Mouse (Mus musculus): ENCODE results near the gene Ednra. TPM values are rescaled to one million over a fixed set of nuclear protein-coding genes. Genes with fewer than 3 reads are reported as not detected.

Ednra gene
- total RNA-seq, 1 experiment from 2014 or later, result 0.15 TPM

DNA sequence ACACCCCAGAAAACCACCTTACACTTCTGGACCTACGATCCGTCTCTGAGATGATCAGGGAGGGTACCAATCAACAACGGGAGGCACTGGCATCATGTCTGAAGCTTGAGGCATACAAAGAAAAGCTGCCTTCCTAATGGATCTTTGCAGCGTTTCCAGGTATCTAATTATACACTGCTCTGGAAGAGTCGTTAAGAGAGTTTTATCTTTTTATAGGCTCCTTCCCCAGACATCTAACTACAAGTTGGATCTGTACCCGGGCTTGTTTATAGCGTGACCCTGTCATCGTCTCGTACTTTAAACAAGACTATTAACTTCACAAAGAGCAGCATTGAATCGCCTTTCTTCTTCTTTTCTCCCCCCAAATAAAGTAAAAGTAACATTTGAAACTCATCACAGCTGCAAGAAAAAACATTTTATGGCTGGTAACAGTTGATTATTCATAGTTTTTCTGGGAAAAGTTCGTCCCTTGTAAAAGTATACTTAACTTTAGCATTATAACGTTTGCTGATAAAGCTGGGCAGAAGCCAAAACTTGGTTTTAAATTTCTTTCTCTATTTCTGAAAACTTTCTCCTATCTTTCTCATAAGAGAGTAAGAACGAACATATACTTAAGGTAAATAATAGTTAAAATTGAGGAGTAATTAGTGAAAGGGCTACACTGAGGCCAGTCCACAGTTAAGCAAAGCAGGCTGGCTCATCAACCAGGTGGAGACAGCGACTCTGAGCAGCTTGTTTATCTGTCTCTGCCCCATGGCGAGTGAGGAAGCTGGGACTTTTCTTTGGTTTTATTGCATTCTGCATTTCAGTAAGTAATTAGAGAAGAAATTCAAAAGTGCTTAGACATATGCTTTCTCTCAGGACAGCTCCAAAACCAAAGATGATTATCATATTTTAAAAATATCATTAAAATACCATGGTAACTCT lies 42.0 kb downstream of the Ednra start:
- ATAC-seq (replicated peaks in 1 of 2; ENCODE audit: insufficient read depth in 1 of 2, low FRiP score in 2 of 2, low TSS enrichment in 1 of 2, low read depth in 1 of 2, poor library complexity in 2 of 2, severe bottlenecking in 2 of 2), result no peak

DNA sequence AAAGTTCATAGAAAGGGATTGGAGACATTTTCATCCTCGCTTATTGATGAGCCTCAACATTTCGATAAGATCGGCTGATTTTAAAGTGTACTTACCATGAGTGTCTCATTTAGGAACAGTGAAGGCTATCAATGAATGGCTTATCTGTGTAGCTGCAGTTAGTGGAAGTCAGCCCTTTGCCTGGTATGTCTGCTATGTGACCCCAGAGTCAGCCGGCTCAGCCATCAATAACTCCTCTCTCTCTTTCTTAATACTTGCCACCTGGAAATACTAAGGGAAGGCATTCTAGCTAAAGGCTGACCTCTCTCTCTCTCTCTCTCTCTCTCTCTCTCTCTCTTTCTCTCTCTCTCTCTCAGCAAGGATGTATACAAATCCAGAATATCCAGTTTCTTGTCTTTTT lies 52.2 kb downstream of the Ednra start:
- ATAC-seq (replicated peaks in 1 of 2; ENCODE audit: insufficient read depth in 1 of 2, low FRiP score in 2 of 2, low TSS enrichment in 1 of 2, low read depth in 1 of 2, poor library complexity in 2 of 2, severe bottlenecking in 2 of 2), result no peak

DNA sequence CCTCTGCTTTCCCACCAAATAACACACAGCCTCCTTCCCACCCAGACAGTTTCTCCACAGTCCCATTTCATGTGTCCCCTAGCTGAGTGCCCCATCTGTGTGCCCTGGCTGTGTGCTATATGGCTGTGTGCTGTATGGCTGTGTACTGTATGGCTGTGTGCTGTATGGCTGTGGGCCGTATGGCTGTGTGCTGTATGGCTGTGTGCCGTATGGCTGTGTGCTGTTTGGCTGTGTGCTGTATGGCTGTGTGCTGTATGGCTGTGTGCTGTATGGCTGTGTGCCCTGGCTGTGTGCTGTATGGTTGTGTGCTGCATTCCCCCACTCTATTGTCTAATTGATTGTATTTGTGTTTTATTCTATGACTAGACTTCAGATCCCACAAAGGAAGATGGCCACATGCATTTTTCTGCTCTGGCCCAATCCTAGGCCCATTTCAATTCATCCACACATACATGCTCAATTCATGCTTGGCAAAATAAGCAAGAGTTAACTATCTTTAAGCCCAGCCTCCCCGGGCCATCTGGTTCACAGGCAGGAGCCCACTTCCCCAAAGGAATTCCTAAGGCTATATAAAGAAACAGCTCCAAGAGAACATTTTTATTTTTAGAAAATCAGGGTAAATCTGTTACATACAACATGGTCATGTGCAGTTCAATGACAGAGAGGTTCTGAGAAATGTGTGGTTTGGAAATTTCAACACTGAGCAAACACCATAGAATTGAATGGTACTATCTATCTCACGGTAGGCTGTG lies 53.5 kb downstream of the Ednra start:
- no peak for ATAC-seq (replicated peaks in 1 of 2; ENCODE audit: insufficient read depth in 1 of 2, low FRiP score in 2 of 2, low TSS enrichment in 1 of 2, low read depth in 1 of 2, poor library complexity in 2 of 2, severe bottlenecking in 2 of 2)

DNA sequence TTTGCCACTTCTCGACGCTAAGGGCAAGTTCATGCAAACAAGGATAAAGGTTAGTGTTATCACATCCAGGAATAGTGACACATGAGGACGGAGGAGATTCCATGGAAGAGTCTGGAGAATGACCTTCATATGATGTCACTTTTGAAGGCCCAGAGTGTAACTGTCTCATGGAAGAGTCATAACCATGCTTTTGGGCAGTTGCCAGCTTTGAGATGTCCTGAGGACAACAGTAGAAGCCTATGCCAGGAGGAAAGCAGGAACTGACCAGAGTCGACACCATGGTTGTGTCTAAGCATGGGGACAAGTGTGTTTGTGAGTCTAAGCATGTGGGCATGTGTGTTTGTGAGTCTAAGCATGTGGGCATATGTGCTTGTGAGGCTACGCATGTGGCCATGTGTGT lies 56.3 kb downstream of the Ednra start:
- no peak for ATAC-seq (replicated peaks in 1 of 2; ENCODE audit: insufficient read depth in 1 of 2, low FRiP score in 2 of 2, low TSS enrichment in 1 of 2, low read depth in 1 of 2, poor library complexity in 2 of 2, severe bottlenecking in 2 of 2)

DNA sequence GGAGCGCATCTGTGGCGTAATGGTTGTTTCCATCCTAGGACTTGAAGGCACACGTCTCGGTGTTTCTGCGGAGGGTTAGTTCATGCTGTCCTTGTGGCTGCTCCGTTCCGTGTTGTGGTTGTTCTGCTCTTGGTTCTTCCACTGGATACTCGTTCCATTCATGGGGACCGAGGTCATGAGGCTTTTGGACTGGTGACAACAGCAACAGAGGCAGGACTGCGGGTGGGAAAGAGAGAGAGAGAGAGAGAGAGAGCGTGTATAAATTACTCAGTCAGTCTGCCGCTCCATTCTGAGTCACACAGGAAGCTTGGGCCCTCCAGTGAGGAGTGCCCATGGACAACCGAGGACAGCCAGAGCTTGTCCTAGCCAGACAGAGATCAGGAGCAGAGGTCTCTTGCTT lies 59.4 kb downstream of the Ednra start:
- no peak for ATAC-seq (replicated peaks in 1 of 2; ENCODE audit: insufficient read depth in 1 of 2, low FRiP score in 2 of 2, low TSS enrichment in 1 of 2, low read depth in 1 of 2, poor library complexity in 2 of 2, severe bottlenecking in 2 of 2)

GRCm38 (mm10) chr8:77659534-77660080 lies 64.7 kb downstream of the Ednra start:
- no peak for ATAC-seq (replicated peaks in 1 of 2; ENCODE audit: insufficient read depth in 1 of 2, low FRiP score in 2 of 2, low TSS enrichment in 1 of 2, low read depth in 1 of 2, poor library complexity in 2 of 2, severe bottlenecking in 2 of 2)

- no peak for ATAC-seq (replicated peaks in 1 of 2; ENCODE audit: insufficient read depth in 1 of 2, low FRiP score in 2 of 2, low TSS enrichment in 1 of 2, low read depth in 1 of 2, poor library complexity in 2 of 2, severe bottlenecking in 2 of 2)
Measured at GRCm38 (mm10) chr8:77658356-77658755, 65.9 kb downstream of the Ednra start.

DNA sequence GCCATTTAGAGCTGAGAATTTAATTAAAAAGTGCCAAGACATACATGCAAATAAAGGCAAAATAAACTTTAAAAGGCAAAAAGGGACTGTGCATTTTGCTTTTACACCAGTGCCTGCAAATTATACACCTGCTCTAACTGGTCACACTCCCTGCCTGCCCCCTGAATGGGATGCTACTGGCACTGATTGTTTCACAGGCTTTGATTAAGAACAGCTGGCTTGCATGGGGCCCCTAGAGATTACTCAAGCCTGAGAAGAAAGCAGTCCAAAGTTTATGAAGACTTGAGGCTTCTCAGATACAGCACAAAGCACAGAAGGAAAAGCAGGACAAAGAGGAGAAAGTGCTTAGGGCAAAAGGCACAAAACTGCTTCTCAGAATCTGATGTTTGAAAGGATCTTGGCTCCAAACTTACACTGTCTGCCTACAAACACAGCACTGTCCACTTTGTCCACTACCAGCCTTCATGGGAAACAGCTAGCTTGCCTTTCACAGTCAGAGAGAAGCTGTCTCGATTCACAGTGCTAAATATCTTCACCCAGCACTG lies 73.5 kb downstream of the Ednra start:
- no peak for ATAC-seq (replicated peaks in 1 of 2; ENCODE audit: insufficient read depth in 1 of 2, low FRiP score in 2 of 2, low TSS enrichment in 1 of 2, low read depth in 1 of 2, poor library complexity in 2 of 2, severe bottlenecking in 2 of 2)

DNA sequence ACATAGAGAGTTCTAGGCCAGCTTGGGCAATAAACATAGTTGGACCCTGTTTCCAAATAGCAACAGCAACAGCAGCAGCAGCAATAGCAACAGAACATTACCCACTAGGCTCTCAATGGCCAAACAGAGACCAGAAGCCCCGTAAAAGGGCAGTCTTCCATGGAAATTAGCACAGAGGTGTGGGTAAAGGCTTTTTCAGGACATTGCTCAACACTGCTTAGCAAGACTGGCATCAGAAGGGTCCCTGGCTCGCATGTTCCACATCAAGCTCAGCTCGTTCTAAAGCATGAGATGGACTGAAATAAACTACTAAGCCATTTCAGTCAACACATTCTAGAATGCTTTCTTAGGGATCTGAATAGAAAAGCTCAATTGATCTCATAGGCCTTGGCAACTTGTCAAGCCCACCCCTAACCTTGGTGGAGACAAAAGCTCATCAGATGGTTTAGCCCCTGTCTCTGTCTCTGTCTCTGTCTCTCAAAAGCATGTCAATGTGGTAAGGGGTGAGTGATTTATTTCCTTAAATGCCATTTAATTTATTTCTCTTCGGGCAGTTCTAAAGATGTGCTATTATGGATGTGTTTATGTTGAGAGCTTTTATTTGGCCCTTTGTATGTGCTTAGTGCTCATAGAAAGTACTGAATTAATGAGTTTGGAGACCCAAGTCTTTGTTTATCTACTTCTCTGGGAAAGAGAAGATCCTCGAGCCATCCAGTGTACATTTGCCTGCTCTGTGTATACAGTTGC lies 84.0 kb downstream of the Ednra start:
- ATAC-seq (replicated peaks in 1 of 2; ENCODE audit: insufficient read depth in 1 of 2, low FRiP score in 2 of 2, low TSS enrichment in 1 of 2, low read depth in 1 of 2, poor library complexity in 2 of 2, severe bottlenecking in 2 of 2), result no peak

DNA sequence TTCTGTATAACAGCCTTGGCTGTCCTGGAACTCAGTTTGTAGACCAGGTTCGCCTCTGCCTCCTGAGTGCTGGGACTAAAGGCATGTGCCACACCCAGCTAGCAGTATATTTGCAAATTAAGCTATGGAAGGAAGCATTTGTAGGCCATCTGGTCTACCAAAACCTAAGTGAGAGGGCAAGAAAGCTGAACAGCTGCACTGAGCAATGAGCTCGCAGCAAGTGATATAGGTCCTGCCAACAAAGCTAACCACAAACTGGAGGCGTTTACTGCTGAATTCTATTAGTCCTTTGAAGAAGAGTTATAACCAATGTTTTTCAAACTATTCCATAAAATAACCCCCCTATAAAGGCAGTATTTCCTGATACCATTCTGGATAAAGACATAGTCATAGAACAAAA lies 86.7 kb downstream of the Ednra start:
- no peak for ATAC-seq (replicated peaks in 1 of 2; ENCODE audit: insufficient read depth in 1 of 2, low FRiP score in 2 of 2, low TSS enrichment in 1 of 2, low read depth in 1 of 2, poor library complexity in 2 of 2, severe bottlenecking in 2 of 2)

- ATAC-seq (replicated peaks in 1 of 2; ENCODE audit: insufficient read depth in 1 of 2, low FRiP score in 2 of 2, low TSS enrichment in 1 of 2, low read depth in 1 of 2, poor library complexity in 2 of 2, severe bottlenecking in 2 of 2), result no peak
Measured at GRCm38 (mm10) chr8:77634035-77634434, 90.2 kb downstream of the Ednra start.

DNA sequence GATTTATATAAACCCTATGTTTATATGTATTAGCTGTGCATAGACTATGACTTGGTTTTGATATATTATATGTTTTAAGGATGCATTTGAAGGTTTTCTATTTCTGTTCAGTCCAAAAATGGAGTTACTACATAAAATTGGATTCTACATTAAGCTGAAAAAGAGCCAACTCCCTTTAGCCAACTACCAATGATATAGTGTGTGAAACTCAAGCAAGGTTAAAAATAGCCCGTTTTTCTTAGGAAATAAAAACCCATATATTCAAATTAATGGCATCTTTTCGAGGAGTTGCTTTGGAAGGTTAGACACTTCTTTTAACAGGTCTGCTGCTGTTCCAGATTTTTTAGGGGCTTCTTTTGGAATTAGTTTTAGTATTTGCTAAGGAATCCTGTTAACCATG lies 91.1 kb downstream of the Ednra start:
- no peak for ATAC-seq (replicated peaks in 1 of 2; ENCODE audit: insufficient read depth in 1 of 2, low FRiP score in 2 of 2, low TSS enrichment in 1 of 2, low read depth in 1 of 2, poor library complexity in 2 of 2, severe bottlenecking in 2 of 2)

DNA sequence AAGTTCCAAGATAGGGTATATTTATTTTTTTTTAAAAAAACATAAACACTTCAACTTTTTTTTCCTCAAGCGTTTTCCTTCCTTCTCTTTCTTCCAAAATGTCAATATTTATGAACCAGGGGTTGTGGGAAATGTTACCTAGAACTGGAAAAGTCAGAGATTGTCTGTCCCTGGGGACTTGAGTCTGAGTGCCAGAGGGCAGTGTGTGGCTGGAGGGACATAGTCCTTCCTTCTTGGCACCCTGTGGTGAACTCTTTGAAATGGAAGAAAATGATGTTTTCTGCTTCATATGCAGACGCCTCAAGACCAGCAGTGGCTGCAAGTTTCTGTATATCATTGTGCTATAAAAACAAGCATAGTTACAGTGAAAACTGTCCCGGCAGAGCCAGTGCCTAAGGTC lies 93.6 kb downstream of the Ednra start:
- no peak for ATAC-seq (replicated peaks in 1 of 2; ENCODE audit: insufficient read depth in 1 of 2, low FRiP score in 2 of 2, low TSS enrichment in 1 of 2, low read depth in 1 of 2, poor library complexity in 2 of 2, severe bottlenecking in 2 of 2)

DNA sequence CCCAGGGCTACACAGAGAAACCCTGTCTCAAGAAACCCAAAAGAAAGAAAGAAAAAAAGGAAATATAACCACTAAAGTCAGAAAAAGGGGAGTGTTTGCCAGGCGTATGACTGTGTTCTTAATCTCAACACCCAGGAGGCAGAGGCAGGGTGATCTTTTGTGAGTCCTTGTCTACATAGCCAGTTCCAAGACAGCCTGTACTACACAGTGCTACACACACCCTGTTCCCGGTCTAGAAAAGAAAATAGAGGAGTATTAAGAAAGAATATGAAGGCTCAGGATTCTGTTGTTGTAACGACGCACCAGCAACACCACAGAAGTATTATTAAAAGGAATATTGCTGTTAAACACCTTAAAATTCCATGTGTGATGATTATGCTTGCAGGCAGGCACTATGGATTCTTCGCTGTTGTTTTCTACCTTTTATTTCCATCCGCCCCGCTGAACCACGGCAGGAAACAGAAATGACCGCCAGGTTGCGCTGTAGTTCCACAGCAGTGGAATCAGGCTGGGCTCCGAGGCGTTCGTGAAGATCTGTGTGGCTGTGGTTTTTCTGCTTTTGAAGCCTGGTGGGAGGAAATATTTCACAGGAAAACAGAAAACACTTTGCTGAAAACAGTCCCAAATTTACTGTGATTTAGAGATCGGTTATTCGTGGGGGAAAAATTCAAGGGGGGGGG lies 94.3 kb downstream of the Ednra start:
- peak; percentile 95 to 97 for ATAC-seq (replicated peaks in 1 of 2; ENCODE audit: insufficient read depth in 1 of 2, low FRiP score in 2 of 2, low TSS enrichment in 1 of 2, low read depth in 1 of 2, poor library complexity in 2 of 2, severe bottlenecking in 2 of 2)

DNA sequence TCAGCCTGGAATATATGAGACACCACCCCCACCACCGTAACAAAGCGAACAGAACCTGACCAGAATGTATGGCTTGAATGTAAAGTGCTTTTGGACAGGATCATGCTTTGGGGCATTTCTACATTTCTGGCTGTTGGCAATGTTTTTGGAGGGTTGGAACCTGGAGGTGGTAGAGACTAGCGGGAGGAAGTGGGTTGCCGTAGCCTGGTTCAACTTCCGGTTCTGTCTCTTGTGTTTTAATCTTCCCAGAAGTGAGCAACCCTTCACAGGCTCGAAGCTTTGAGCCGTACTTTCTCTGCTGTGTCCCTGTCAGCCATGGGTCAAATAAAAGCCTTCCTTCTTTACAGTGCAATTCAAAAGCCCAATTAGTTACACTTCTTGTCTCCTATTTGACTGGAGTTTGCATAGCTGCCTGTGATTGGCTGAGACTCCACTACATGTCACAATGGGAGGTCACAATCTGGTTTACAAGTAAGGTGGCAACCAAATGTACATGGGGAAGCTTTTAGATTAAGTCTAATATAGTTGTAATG lies 100.5 kb downstream of the Ednra start:
- 0 out of 4 replicates have a peak, but pooled peaks of 1 of the 2 experiments have one; percentile 32 for ATAC-seq (replicated peaks in 1 of 2; ENCODE audit: insufficient read depth in 1 of 2, low FRiP score in 2 of 2, low TSS enrichment in 1 of 2, low read depth in 1 of 2, poor library complexity in 2 of 2, severe bottlenecking in 2 of 2)

DNA sequence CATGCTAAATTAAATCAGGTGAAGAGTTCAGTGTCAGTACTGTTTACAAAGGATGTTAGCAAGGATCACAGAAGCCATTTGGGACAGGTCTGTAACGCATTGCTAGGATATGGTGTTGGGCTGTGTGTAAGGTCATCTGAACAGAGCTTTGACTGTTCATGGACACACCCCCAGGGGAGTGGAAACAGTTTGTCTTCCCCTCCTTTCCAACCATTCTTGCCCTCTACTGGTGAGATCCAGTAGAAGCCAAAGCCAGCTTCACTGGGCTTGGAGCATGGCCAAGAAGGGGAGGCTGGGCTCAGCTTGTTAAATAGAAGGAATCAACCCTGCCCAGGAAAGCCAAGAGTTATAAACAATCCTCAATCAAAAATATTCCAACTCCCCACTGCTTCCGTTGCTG lies 106.3 kb downstream of the Ednra start:
- peak; percentile 91 for ATAC-seq (replicated peaks in 1 of 2; ENCODE audit: insufficient read depth in 1 of 2, low FRiP score in 2 of 2, low TSS enrichment in 1 of 2, low read depth in 1 of 2, poor library complexity in 2 of 2, severe bottlenecking in 2 of 2)

Measured in hematopoietic stem cell, adult 5-6 weeks (primary cell).